Comparison of ENCODE assay signal across 9 mouse cellular contexts in genomic region chr16:49803932-49804461, GRCm38 (mm10). TPM values are rescaled to one million over a fixed set of nuclear protein-coding genes. Genes with fewer than 3 reads are reported as not detected.
A peak's percentile ranks its signal among the peaks of the same experiment; 100 is the strongest.
DNase-seq lines count a peak whose midpoint lies in the region; ATAC-seq and TF ChIP-seq lines count a peak whose summit lies in the region.
"Had no signal": no experiment of that assay in that cellular context is flagged by ENCODE, and none has a peak within 500 bp of the region (broad histone marks: within the 10 kb centered on the region; RNA-seq: fewer than 3 reads in every experiment).

No protein-coding gene starts in this region.

- ATAC-seq in forebrain, embryonic 13.5 days = peak; percentile 81
- ATAC-seq in intestine, embryonic 15.5 days = no peak; the same call in 1 of the 2 replicates
- ATAC-seq in liver, embryonic 15.5 days (ENCODE audit: insufficient read depth) = no peak

- TF ChIP-seq POLR2A in olfactory bulb, adult 2 months (IDR thresholded peaks at IDR 0.05; ENCODE audit: insufficient read depth, low read depth, low read length) = no peak

- no peaks in the 10 kb centered on the region for H3K36me3 ChIP-seq in forebrain, embryonic 13.5 days (ENCODE audit: poor library complexity, severe bottlenecking)
- H3K36me3 ChIP-seq in intestine, embryonic 15.5 days = no peaks in the 10 kb centered on the region
- no peaks in the 10 kb centered on the region for H3K36me3 ChIP-seq in liver, embryonic 15.5 days (replicated peaks)

- 2% methylated on average over 12 of the region's 12 CpGs for WGBS in forebrain, embryonic 13.5 days
- WGBS in intestine, embryonic 15.5 days = 6% methylated on average over 12 of the region's 12 CpGs
- 4% methylated on average over 12 of the region's 12 CpGs for WGBS in liver, embryonic 15.5 days (ENCODE audit: insufficient replicate concordance)
- 2% methylated on average over 12 of the region's 12 CpGs for WGBS in olfactory bulb, adult 2 months

- no peaks in the 10 kb centered on the region for H3K27me3 ChIP-seq in forebrain, embryonic 13.5 days
- H3K27me3 ChIP-seq in intestine, embryonic 15.5 days (replicated peaks) = no peaks in the 10 kb centered on the region
- H3K27me3 ChIP-seq in liver, embryonic 15.5 days = no peaks in the 10 kb centered on the region

- H3K9me3 ChIP-seq in forebrain, embryonic 13.5 days (replicated peaks) = no peaks in the 10 kb centered on the region
- no peaks in the 10 kb centered on the region for H3K9me3 ChIP-seq in intestine, embryonic 15.5 days
- no peaks in the 10 kb centered on the region for H3K9me3 ChIP-seq in liver, embryonic 15.5 days (replicated peaks)

- no peak for TF ChIP-seq CTCF in olfactory bulb, adult 2 months (IDR thresholded peaks at IDR 0.05; ENCODE audit: insufficient read depth, low read depth, low read length)

- H3K4me3 ChIP-seq in forebrain, embryonic 13.5 days = peak overlapping the region; percentile 33
- peak overlapping the region; percentile 24 for H3K4me3 ChIP-seq in intestine, embryonic 15.5 days (replicated peaks)
- peak overlapping the region; percentile 37 for H3K4me3 ChIP-seq in liver, embryonic 15.5 days (replicated peaks)
- peak overlapping the region; percentile 41 for H3K4me3 ChIP-seq in olfactory bulb, adult 2 months (ENCODE audit: insufficient read depth, low read depth, low read length)

- peak overlapping the region; percentile 61 for H3K4me2 ChIP-seq in forebrain, embryonic 13.5 days
- H3K4me2 ChIP-seq in intestine, embryonic 15.5 days (replicated peaks) = peak overlapping the region; percentile 63
- peak overlapping the region; percentile 73 for H3K4me2 ChIP-seq in liver, embryonic 15.5 days

- DNase-seq in spleen, postnatal 10 days (ENCODE audit: low spot score in 2 of 2) = peak; percentile 46 to 62
- no peak for DNase-seq in spleen, adult 12 weeks (ENCODE audit: low spot score)
- no peak for DNase-seq in spleen, adult 18-20 months
- DNase-seq in T-cell, adult 2 months (ENCODE audit: low spot score) = no peak

- H3K27ac ChIP-seq in forebrain, embryonic 13.5 days = peak overlapping the region; percentile 63
- no peak overlapping the region for H3K27ac ChIP-seq in intestine, embryonic 15.5 days
- peak overlapping the region; percentile 84 for H3K27ac ChIP-seq in liver, embryonic 15.5 days (replicated peaks)
- no peak overlapping the region for H3K27ac ChIP-seq in olfactory bulb, adult 2 months (ENCODE audit: insufficient read depth, low read depth, low read length)
- H3K27ac ChIP-seq: macrophage had no signal

- H3K4me1 ChIP-seq in forebrain, embryonic 13.5 days = peaks cover 20% of the 10 kb centered on the region
- H3K4me1 ChIP-seq in intestine, embryonic 15.5 days (replicated peaks) = peaks cover 3% of the 10 kb centered on the region; the same call in 1 of the 2 replicates
- peaks cover 80% of the 10 kb centered on the region for H3K4me1 ChIP-seq in liver, embryonic 15.5 days (replicated peaks)
- peaks cover 6% of the 10 kb centered on the region for H3K4me1 ChIP-seq in olfactory bulb, adult 2 months (ENCODE audit: control insufficient read depth, insufficient read depth, low read length)

- peak overlapping the region; percentile 45 for H3K9ac ChIP-seq in forebrain, embryonic 13.5 days
- H3K9ac ChIP-seq in intestine, embryonic 15.5 days = no peak overlapping the region
- peak overlapping the region; percentile 59 for H3K9ac ChIP-seq in liver, embryonic 15.5 days

RNA-seq across cellular contexts. Expression of gene Cd47, which starts 3.7 kb away (rescaled TPM):
- polyA plus RNA-seq in forebrain, embryonic 13.5 days (2015; fragmentation: Nextera tagmentation; extraction: Ambion mirVana) = 72.9 and 80.4 TPM in 2 replicates
- polyA plus RNA-seq in intestine, embryonic 15.5 days (2015; fragmentation: Nextera tagmentation; extraction: Ambion mirVana) = 79.0 and 85.0 TPM in 2 replicates
- 266 and 301 TPM in 2 replicates for polyA plus RNA-seq in liver, embryonic 15.5 days (2015; fragmentation: Nextera tagmentation; extraction: Ambion mirVana)
- polyA plus RNA-seq in olfactory bulb, adult 2 months (2012; ENCODE audit: insufficient read depth, insufficient read length, low replicate concordance, missing spikeins) = 116 TPM in 1 of 2 replicates, not detected in the other

Comparison
In these comparisons a context has a peak if more than half of its experiments do, and no peak if none do; other contexts are left out.
1. DNase-seq: peak in spleen, postnatal 10 days (2 of 2); none in spleen, adult 12 weeks (single experiment), spleen, adult 18-20 months (0 of 2) and T-cell, adult 2 months (single experiment).
2. H3K27ac ChIP-seq: peak in forebrain, embryonic 13.5 days (single experiment) and liver, embryonic 15.5 days (single experiment); none in intestine, embryonic 15.5 days (single experiment) and olfactory bulb, adult 2 months (single experiment).
3. Peak in every context shown above with its lines, with median percentiles within 50 percentile points of each other: H3K4me2 ChIP-seq and H3K4me3 ChIP-seq.